8 mouse cellular contexts compared by ENCODE assay signal in the genomic region with DNA sequence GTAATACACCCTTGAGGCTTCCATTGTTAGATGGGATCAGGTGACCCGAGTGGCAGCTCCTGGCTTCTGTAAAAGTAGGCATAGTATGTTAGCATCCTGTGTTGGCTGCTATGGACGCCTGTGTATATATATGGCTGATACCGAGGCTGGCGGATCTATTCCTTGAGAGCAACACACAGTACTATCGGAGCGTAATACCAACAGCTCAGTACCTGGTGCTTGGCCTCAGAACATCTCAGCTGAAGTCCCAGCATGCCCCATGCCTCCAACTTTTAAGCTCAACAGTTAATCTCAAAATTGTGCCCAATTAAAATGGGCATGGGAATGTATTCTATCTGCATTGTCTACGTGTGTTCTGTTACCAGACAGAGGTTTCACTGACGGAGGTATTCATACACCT.
DNase-seq lines count a peak whose midpoint lies in the region; ATAC-seq and TF ChIP-seq lines count a peak whose summit lies in the region.

No protein-coding gene starts in this region.

- H3K36me3 ChIP-seq in embryonic facial prominence, embryonic 14.5 days (ENCODE audit: control insufficient read depth, insufficient read depth, low read length), result peaks cover 16% of the 10 kb centered on the region; the same call in 1 of the 2 replicates
- no peaks in the 10 kb centered on the region for H3K36me3 ChIP-seq in hindbrain, postnatal 0 days (ENCODE audit: insufficient read depth, low read length)
- no peaks in the 10 kb centered on the region for H3K36me3 ChIP-seq in neural tube, embryonic 15.5 days

- ATAC-seq in embryonic facial prominence, embryonic 14.5 days (ENCODE audit: low read depth), result no peak
- ATAC-seq in hindbrain, postnatal 0 days, result peak; percentile 30; the same call in 1 of the 2 replicates
- no peak for ATAC-seq in neural tube, embryonic 15.5 days (ENCODE audit: low FRiP score)

- H3K9me3 ChIP-seq in embryonic facial prominence, embryonic 14.5 days (ENCODE audit: control insufficient read depth, low read length), result no peaks in the 10 kb centered on the region
- no peaks in the 10 kb centered on the region for H3K9me3 ChIP-seq in hindbrain, postnatal 0 days (ENCODE audit: low read length)
- H3K9me3 ChIP-seq in neural tube, embryonic 15.5 days (replicated peaks), result no peaks in the 10 kb centered on the region

- H3K4me1 ChIP-seq in embryonic facial prominence, embryonic 14.5 days (ENCODE audit: control insufficient read depth, insufficient read depth, low read length), result peaks cover 20% of the 10 kb centered on the region
- peaks cover 4% of the 10 kb centered on the region for H3K4me1 ChIP-seq in hindbrain, postnatal 0 days (ENCODE audit: insufficient read depth, low read length)
- peaks cover 25% of the 10 kb centered on the region for H3K4me1 ChIP-seq in neural tube, embryonic 15.5 days

- peak overlapping the region; percentile 74 for H3K4me3 ChIP-seq in left cerebral cortex, adult 2 months
- H3K4me3 ChIP-seq in embryonic facial prominence, embryonic 14.5 days (ENCODE audit: low read depth, low read length), result peak overlapping the region; percentile 77
- H3K4me3 ChIP-seq in hindbrain, postnatal 0 days (ENCODE audit: low read length), result peak overlapping the region; percentile 80
- H3K4me3 ChIP-seq in neural tube, embryonic 15.5 days (replicated peaks), result peak overlapping the region; percentile 62

- H3K4me2 ChIP-seq in embryonic facial prominence, embryonic 14.5 days (ENCODE audit: low read depth, low read length), result peak overlapping the region; percentile 73
- H3K4me2 ChIP-seq in hindbrain, postnatal 0 days (ENCODE audit: low read depth, low read length), result peak overlapping the region; percentile 56
- peak overlapping the region; percentile 61 for H3K4me2 ChIP-seq in neural tube, embryonic 15.5 days

- WGBS in embryonic facial prominence, embryonic 14.5 days, result 7% methylated on average over 8 of the region's 8 CpGs
- 7% methylated on average over 8 of the region's 8 CpGs for WGBS in hindbrain, postnatal 0 days
- 6% methylated on average over 8 of the region's 8 CpGs for WGBS in neural tube, embryonic 15.5 days

- H3K9ac ChIP-seq in embryonic facial prominence, embryonic 14.5 days (ENCODE audit: low read depth, low read length), result peak overlapping the region; percentile 96
- H3K9ac ChIP-seq in hindbrain, postnatal 0 days (replicated peaks; ENCODE audit: low read length), result peak overlapping the region; percentile 95
- peak overlapping the region; percentile 94 for H3K9ac ChIP-seq in neural tube, embryonic 15.5 days (replicated peaks)

- H3K27ac ChIP-seq in left cerebral cortex, adult 2 months, result peak overlapping the region; percentile 95
- peak overlapping the region; percentile 100 for H3K27ac ChIP-seq in embryonic facial prominence, embryonic 14.5 days (replicated peaks; ENCODE audit: low read depth, low read length)
- peak overlapping the region; percentile 96 for H3K27ac ChIP-seq in hindbrain, postnatal 0 days
- H3K27ac ChIP-seq in neural tube, embryonic 15.5 days (replicated peaks), result peak overlapping the region; percentile 98

- intact Hi-C loops in left cerebral cortex, adult 2 months (cut with DNase I), result no loop called here

- DNase-seq in left cerebral cortex, adult 2 months (ENCODE audit: extremely low spot score in 1 of 2, low spot score in 2 of 2), result no peak
- DNase-seq in left cerebral cortex, adult 11 months (ENCODE audit: low spot score), result no peak
- DNase-seq in embryonic facial prominence, embryonic 14.5 days (ENCODE audit: low spot score), result peak; percentile 80
- peak; percentile 64 for DNase-seq in hindbrain, postnatal 0 days (ENCODE audit: low spot score)
- no peak for DNase-seq in urinary bladder, postnatal 14 days (ENCODE audit: low spot score)
- DNase-seq in spleen, adult 18-20 months, result no peak
- DNase-seq in thymus, postnatal 25 days, result no peak

- H3K27me3 ChIP-seq in embryonic facial prominence, embryonic 14.5 days (replicated peaks; ENCODE audit: control insufficient read depth, insufficient read depth, low read length), result no peaks in the 10 kb centered on the region
- no peaks in the 10 kb centered on the region for H3K27me3 ChIP-seq in hindbrain, postnatal 0 days (ENCODE audit: insufficient read depth, low read length)
- H3K27me3 ChIP-seq in neural tube, embryonic 15.5 days (replicated peaks), result no peaks in the 10 kb centered on the region

- TF ChIP-seq CTCF in left cerebral cortex, adult 2 months (IDR thresholded peaks at IDR 0.05), result no peak
- no peak for TF ChIP-seq CTCF in hindbrain, postnatal 0 days (IDR thresholded peaks at IDR 0.05; ENCODE audit: low read depth)

Comparison
In these comparisons a context has a peak if more than half of its experiments do, and no peak if none do; other contexts are left out.
1. DNase-seq: peak in embryonic facial prominence, embryonic 14.5 days (single experiment) and hindbrain, postnatal 0 days (single experiment); none in left cerebral cortex, adult 2 months (0 of 2), left cerebral cortex, adult 11 months (single experiment), urinary bladder, postnatal 14 days (single experiment), spleen, adult 18-20 months (0 of 2) and thymus, postnatal 25 days (single experiment).
2. Peak in every context shown above with its lines, with median percentiles within 50 percentile points of each other: H3K27ac ChIP-seq, H3K4me3 ChIP-seq, H3K4me2 ChIP-seq and H3K9ac ChIP-seq.